Comparison of ENCODE assay signal across 10 mouse cellular contexts in the genomic region with DNA sequence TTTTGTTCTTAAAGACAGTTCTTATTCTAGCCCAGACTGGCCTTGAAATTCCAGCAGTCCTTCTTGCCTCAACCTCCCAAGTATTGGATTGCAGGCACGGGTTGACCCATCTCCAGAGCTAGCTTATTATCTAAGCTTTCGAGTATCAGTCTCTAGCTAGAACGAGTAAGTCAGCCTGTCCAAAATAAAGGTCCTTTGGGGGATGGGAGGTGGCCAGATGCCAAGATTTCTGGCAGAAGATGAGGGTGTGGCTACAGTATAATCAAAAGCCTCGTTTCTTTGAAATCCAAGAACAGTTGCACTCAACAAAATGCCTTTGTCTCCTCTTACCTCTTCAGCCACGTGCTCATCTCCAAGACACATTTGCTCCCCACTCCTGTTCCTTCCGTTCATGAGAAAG. TPM values are rescaled to one million over a fixed set of nuclear protein-coding genes. Genes with fewer than 3 reads are reported as not detected.
DNase-seq lines count a peak whose midpoint lies in the region; TF ChIP-seq lines count a peak whose summit lies in the region.
"Had no signal": no experiment of that assay in that cellular context is flagged by ENCODE, and none has a peak within 500 bp of the region (broad histone marks: within the 10 kb centered on the region; RNA-seq: fewer than 3 reads in every experiment).

No protein-coding gene starts in this region.

- TF ChIP-seq CTCF in gastrocnemius, adult 2 months (IDR thresholded peaks at IDR 0.05) = no peak

- H3K27ac ChIP-seq in gastrocnemius, adult 2 months = no peak overlapping the region
- H3K27ac ChIP-seq: embryonic facial prominence, embryonic 15.5 days; macrophage had no signal

- intact Hi-C loops in gastrocnemius, adult 2 months (cut with DNase I) = no loop called here

- no peak overlapping the region for H3K4me3 ChIP-seq in gastrocnemius, adult 2 months
- H3K4me3 ChIP-seq: embryonic facial prominence, embryonic 15.5 days had no signal

- DNase-seq in gastrocnemius, adult 2 months = peak; percentile 53
- no peak for DNase-seq in gastrocnemius, adult 8-10 months (ENCODE audit: low spot score in 2 of 2)
- peak; percentile 26 for DNase-seq in right cerebral cortex, postnatal 14 days
- no peak for DNase-seq in right cerebral cortex, adult 2 months (ENCODE audit: low spot score in 2 of 2)
- DNase-seq in heart, postnatal 4 days = peak; percentile 67
- DNase-seq in testis, postnatal 10 days (ENCODE audit: low spot score) = peak; percentile 88
- no peak for DNase-seq in yolk sac, embryonic 10.5 days (ENCODE audit: low spot score)
- DNase-seq in right cerebral cortex, adult 18-20 months = no peak

RNA-seq across cellular contexts. Expression of a gene that starts 7.6 kb away (rescaled TPM):
- 10 to 100 TPM; 89.0 to 98.6 TPM for total RNA-seq in gastrocnemius, adult 2 months (2021)
- total RNA-seq in gastrocnemius, adult 8-10 months (2022) = 10 to 100 TPM; 84.3 to 97.1 (median 88.1) TPM
- 100 to 1,000 TPM; 136 to 142 TPM for total RNA-seq in heart, postnatal 4 days (2021)

RNA-seq across cellular contexts. Expression of a gene that starts 12.8 kb away (rescaled TPM):
- total RNA-seq in gastrocnemius, adult 2 months (2021) = under 1 TPM; 0.73 to 0.79 TPM
- total RNA-seq in gastrocnemius, adult 8-10 months (2022) = under 1 TPM; 0.22 to 0.86 (median 0.40) TPM
- total RNA-seq in heart, postnatal 4 days (2021) = 1 to 10 TPM; 1.3 to 2.0 TPM

RNA-seq across cellular contexts. Expression of a gene that starts 16.5 kb away (rescaled TPM):
- total RNA-seq in gastrocnemius, adult 2 months (2021) = not detected
- total RNA-seq in gastrocnemius, adult 8-10 months (2022) = not detected
- total RNA-seq in heart, postnatal 4 days (2021) = not detected

RNA-seq across cellular contexts. Expression of a gene that starts 30.7 kb away (rescaled TPM):
- under 1 TPM; 0.15 to 0.28 TPM for total RNA-seq in gastrocnemius, adult 2 months (2021)
- total RNA-seq in gastrocnemius, adult 8-10 months (2022) = under 1 TPM in 3 of 4 experiments, not detected in 1; 0.16 to 0.38 (median 0.17) TPM
- total RNA-seq in heart, postnatal 4 days (2021) = 10 to 100 TPM; 18.2 to 19.3 TPM

Comparison
In these comparisons a context has a peak if more than half of its experiments do, and no peak if none do; other contexts are left out.
1. DNase-seq: peak in gastrocnemius, adult 2 months (single experiment), right cerebral cortex, postnatal 14 days (single experiment), heart, postnatal 4 days (single experiment) and testis, postnatal 10 days (single experiment); none in gastrocnemius, adult 8-10 months (0 of 2), right cerebral cortex, adult 2 months (0 of 2), yolk sac, embryonic 10.5 days (single experiment) and right cerebral cortex, adult 18-20 months (single experiment).